Mouse (Mus musculus) stomach, postnatal 0 days (tissue): Measurements from ENCODE around the gene Scoc. TPM values are rescaled to one million over a fixed set of nuclear protein-coding genes. Genes with fewer than 3 reads are reported as not detected.
A peak's percentile ranks its signal among the peaks of the same experiment; 100 is the strongest.
"Not testable (repeated sequence)": the region's sequence is repeated elsewhere in the genome, so short reads cannot be mapped to it uniquely, and the experiment has no call there.

Source experiments
- ATAC-seq: fragments of 200-750 bp; cut with Nextera tagmentation; 2 replicates; pipeline ENCODE4 v1.8.0; 2017; ENCODE audit not compliant: low FRiP score, low TSS enrichment
- DNase-seq: peaks from one replicate; pipeline ENCODE4 v3.0.0-alpha.2; 2016; ENCODE audit warnings: low spot score
- H3K27ac ChIP-seq: fragments of 300-500 bp; sonication (generic); replicated peaks from 2 replicates; pipeline ENCODE4 v1.5.1; 2014; ENCODE audit warnings: mild to moderate bottlenecking, control low read depth
- H3K27me3 ChIP-seq: fragments of 300-500 bp; sonication (generic); 2 replicates; pipeline ENCODE4 v1.6.1; 2014; ENCODE audit warnings: low read length; ENCODE audit not compliant: control insufficient read depth, insufficient read depth
- H3K36me3 ChIP-seq: fragments of 300-500 bp; sonication (generic); 2 replicates; pipeline ENCODE4 v1.6.1; 2014; ENCODE audit warnings: low read length, mixed read lengths; ENCODE audit not compliant: control insufficient read depth, insufficient read depth
- H3K4me1 ChIP-seq: fragments of 300-500 bp; sonication (generic); replicated peaks from 2 replicates; pipeline ENCODE4 v1.6.1; 2014; ENCODE audit warnings: antibody characterized with exemption; ENCODE audit not compliant: control insufficient read depth, insufficient read depth
- H3K4me2 ChIP-seq: fragments of 300-500 bp; sonication (generic); replicated peaks from 2 replicates; pipeline ENCODE4 v1.6.1; 2014; ENCODE audit warnings: low read depth, mild to moderate bottlenecking, control low read depth, moderate library complexity
- H3K4me3 ChIP-seq: fragments of 300-500 bp; sonication (generic); 2 replicates; pipeline ENCODE4 v1.5.1; 2014; ENCODE audit warnings: low read depth, low read length, control low read depth
- H3K9ac ChIP-seq: fragments of 300-500 bp; sonication (generic); 2 replicates; pipeline ENCODE4 v1.6.1; 2014; ENCODE audit warnings: mild to moderate bottlenecking, low read length, control low read depth, mixed read lengths
- H3K9me3 ChIP-seq: fragments of 300-500 bp; sonication (generic); 2 replicates; pipeline ENCODE4 v1.6.1; 2016; ENCODE audit warnings: low read length; ENCODE audit not compliant: control insufficient read depth
- CTCF ChIP-seq: IDR thresholded peaks from 2 replicates; pipeline ENCODE4 v1.5.1; 2016; ENCODE audit warnings: antibody characterized with exemption, low read depth, mild to moderate bottlenecking, moderate library complexity
- EP300 ChIP-seq: optimal IDR thresholded peaks from 2 replicates; pipeline ENCODE3; 2016; ENCODE audit warnings: antibody characterized with exemption
- WGBS: fragments of 180-500 bp; shearing (Covaris S2); extraction: QIAGEN DNeasy Blood & Tissue Kit; methylation state at CpG from one replicate; pipeline ENCODE4 v1.1.7; 2014; 5-methylcytosine and 5-hydroxymethylcytosine counted together
- polyA plus RNA-seq: library from polyadenylated mRNA; unstranded; fragments of >200 nt; fragmentation: Nextera tagmentation; extraction: Ambion mirVana; gene quantifications from 2 replicates; pipeline ENCODE4 v1.2.1, GENCODE M21; 2015

Gene Scoc
- polyA plus RNA-seq, 1 experiment from 2014 or later = 73.4 TPM

GRCm38 (mm10) chr8:83442243-83443051 lies 15.7 kb downstream of the Scoc start:
- Histone ChIP-seq H3K4me1 (no peaks in the 10 kb centered on the region), H3K27ac (peak overlapping the region; percentile 90), H3K9ac (peak overlapping the region; percentile 89), H3K27me3 (no peaks in the 10 kb centered on the region), H3K36me3 (0 out of 2 replicates have a peak, but pooled peaks cover 2% of the 10 kb centered on the region), H3K4me2 (peak overlapping the region; percentile 72), H3K9me3 (no peaks in the 10 kb centered on the region), H3K4me3 (peak overlapping the region; percentile 75)
- WGBS = under 1% methylated on average over 50 of the region's 64 CpGs
- DNase-seq = peak; percentile 97
- peak; percentile 100 for ATAC-seq
- TF ChIP-seq EP300 = no peak
- TF ChIP-seq CTCF = peak; percentile 1; the same call in 1 of the 2 replicates

- H3K9ac ChIP-seq = peak overlapping the region; percentile 89
- H3K9me3 ChIP-seq = no peaks in the 10 kb centered on the region
- no peaks in the 10 kb centered on the region for H3K27me3 ChIP-seq
- peak overlapping the region; percentile 75 for H3K4me3 ChIP-seq
- ATAC-seq = no peak
- peak overlapping the region; percentile 72 for H3K4me2 ChIP-seq
- WGBS = 2% methylated on average over 29 of the region's 29 CpGs
- no peaks in the 10 kb centered on the region for H3K4me1 ChIP-seq
- H3K27ac ChIP-seq = peak overlapping the region; percentile 90
- 0 out of 2 replicates have a peak, but pooled peaks cover 2% of the 10 kb centered on the region for H3K36me3 ChIP-seq
- TF ChIP-seq CTCF (no peak), EP300 (no peak)
- no peak for DNase-seq
Observed at GRCm38 (mm10) chr8:83441656-83442242, 16.4 kb downstream of the Scoc start.

GRCm38 (mm10) chr8:83437077-83437476 lies 21.1 kb downstream of the Scoc start:
- Histone ChIP-seq H3K9ac (no peak overlapping the region), H3K27me3 (no peaks in the 10 kb centered on the region), H3K9me3 (no peaks in the 10 kb centered on the region), H3K4me1 (no peaks in the 10 kb centered on the region), H3K27ac (no peak overlapping the region), H3K4me3 (no peak overlapping the region), H3K36me3 (peaks cover 2% of the 10 kb centered on the region; the same call in 1 of the 2 replicates), H3K4me2 (no peak overlapping the region)
- TF ChIP-seq CTCF (no peak), EP300 (no peak)
- WGBS = 74% methylated on average over 1 of the region's 1 CpGs
- no peak for DNase-seq
- no peak for ATAC-seq

- no peak overlapping the region for H3K9ac ChIP-seq
- H3K4me1 ChIP-seq = no peaks in the 10 kb centered on the region
- no peaks in the 10 kb centered on the region for H3K9me3 ChIP-seq
- H3K4me3 ChIP-seq = no peak overlapping the region
- no peaks in the 10 kb centered on the region for H3K36me3 ChIP-seq
- no peak for DNase-seq
- no peak overlapping the region for H3K27ac ChIP-seq
- WGBS = 60% methylated on average over 4 of the region's 4 CpGs
- no peak overlapping the region for H3K4me2 ChIP-seq
- ATAC-seq = no peak
- TF ChIP-seq EP300 = no peak
- TF ChIP-seq CTCF = no peak
- no peaks in the 10 kb centered on the region for H3K27me3 ChIP-seq
Observed at GRCm38 (mm10) chr8:83429071-83429524, 29.1 kb downstream of the Scoc start.

- DNase-seq, H3K36me3 ChIP-seq, H3K27ac ChIP-seq, H3K9ac ChIP-seq, H3K27me3 ChIP-seq, H3K4me1 ChIP-seq, H3K9me3 ChIP-seq, ATAC-seq, H3K4me2 ChIP-seq, H3K4me3 ChIP-seq: not testable (repeated sequence)
- WGBS = 90% methylated on average over 3 of the region's 3 CpGs
Observed at GRCm38 (mm10) chr8:83428621-83429020, 29.6 kb downstream of the Scoc start.

- Histone ChIP-seq H3K36me3 (no peaks in the 10 kb centered on the region), H3K4me2 (no peak overlapping the region), H3K27ac (no peak overlapping the region), H3K9me3 (no peaks in the 10 kb centered on the region), H3K9ac (no peak overlapping the region), H3K4me3 (no peak overlapping the region), H3K27me3 (no peaks in the 10 kb centered on the region), H3K4me1 (no peaks in the 10 kb centered on the region)
- TF ChIP-seq EP300 (no peak), CTCF (no peak)
- DNase-seq (no peak), ATAC-seq (no peak)
- WGBS = 51% methylated on average over 7 of the region's 7 CpGs
Observed at GRCm38 (mm10) chr8:83426949-83427348, 31.2 kb downstream of the Scoc start.
